Mouse (Mus musculus) lung, postnatal 10 days (tissue): ENCODE results near the gene Vash2.
"Not testable (repeated sequence)": the region's sequence is repeated elsewhere in the genome, so short reads cannot be mapped to it uniquely, and the experiment has no call there.

ENCODE experiments used
- DNase-seq: peaks from one replicate; pipeline ENCODE4 v3.0.0; 2021

Vash2 gene

GRCm38 (mm10) chr1:190979100-190979563 is at the start of gene Vash2:
TSS of gene Vash2 (minus strand) at chr1:190979296.
- DNase-seq, result peak; percentile 92

GRCm38 (mm10) chr1:191026021-191026713 is 47.1 kb upstream of the Vash2 start, which contains the start of gene Flvcr1:
TSS of gene Flvcr1 (minus strand) at chr1:191026158.
- peak; percentile 100 for DNase-seq

- DNase-seq, result peak; percentile 23
Measured at GRCm38 (mm10) chr1:191025016-191026012, 46.2 kb upstream of the Vash2 start.

- not testable (repeated sequence) for DNase-seq
Measured at GRCm38 (mm10) chr1:191023806-191024205, 44.7 kb upstream of the Vash2 start.

GRCm38 (mm10) chr1:191023140-191023539 is 44.0 kb upstream of the Vash2 start:
- peak; percentile 11 for DNase-seq

- DNase-seq, result no peak
Measured at GRCm38 (mm10) chr1:191021016-191021415, 41.9 kb upstream of the Vash2 start.

DNA sequence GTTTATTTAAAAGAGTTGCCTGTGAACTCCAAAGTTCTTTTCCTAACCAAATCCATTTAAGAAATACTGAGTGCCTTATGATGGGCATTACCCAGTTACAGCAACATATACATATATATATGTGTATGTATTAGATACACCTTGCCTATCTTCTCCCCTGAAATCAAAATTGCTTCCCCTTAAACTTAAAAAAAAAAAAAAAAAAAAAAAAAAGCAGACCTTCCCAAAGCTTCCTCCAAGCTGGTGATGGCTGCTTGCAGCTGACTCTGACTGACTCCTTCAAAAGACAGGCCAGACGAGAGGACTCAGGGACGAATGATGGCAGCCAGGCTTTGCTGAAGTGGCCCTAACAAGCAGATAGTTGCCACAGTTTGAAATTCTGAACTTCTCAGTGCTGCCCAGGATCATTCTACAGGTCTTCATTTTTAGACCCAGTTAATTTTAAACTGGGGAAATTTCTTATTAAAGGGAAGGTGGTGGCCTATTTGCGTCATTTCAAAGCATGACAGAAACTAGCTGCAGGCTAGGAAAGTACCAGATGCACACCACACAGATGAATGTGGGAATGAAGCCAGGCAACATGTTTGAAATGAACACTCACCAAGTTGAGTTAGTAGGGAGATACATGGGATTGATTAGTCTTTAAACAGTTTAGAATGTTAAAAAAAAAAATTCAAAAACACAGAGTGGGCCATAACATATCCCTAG is 41.3 kb upstream of the Vash2 start:
- DNase-seq, result no peak

- no peak for DNase-seq
Measured at GRCm38 (mm10) chr1:191019803-191020202, 40.7 kb upstream of the Vash2 start.

GRCm38 (mm10) chr1:191014271-191014670 is 35.2 kb upstream of the Vash2 start:
- DNase-seq, result no peak

GRCm38 (mm10) chr1:191008707-191009106 is 29.6 kb upstream of the Vash2 start:
- peak; percentile 10 for DNase-seq

DNA sequence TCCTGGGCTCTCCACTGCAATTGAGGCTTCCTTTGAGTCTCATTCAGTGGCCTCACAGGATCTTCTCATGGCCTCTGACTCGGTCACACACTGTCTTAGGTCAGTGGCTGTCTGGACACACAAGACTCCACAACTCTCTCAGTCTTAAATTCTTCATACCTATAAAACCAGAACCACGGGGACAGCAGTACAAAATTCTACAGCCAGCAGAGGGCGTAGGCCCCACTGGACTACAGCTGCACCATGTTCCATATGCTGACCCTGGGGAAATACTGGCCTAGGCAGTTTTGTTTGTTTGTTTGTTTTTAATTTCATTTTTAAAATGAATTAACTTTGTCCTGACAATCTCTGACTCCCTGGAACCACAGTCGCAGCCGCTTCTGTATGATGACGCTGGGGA is 23.1 kb upstream of the Vash2 start:
- peak; percentile 36 for DNase-seq

DNA sequence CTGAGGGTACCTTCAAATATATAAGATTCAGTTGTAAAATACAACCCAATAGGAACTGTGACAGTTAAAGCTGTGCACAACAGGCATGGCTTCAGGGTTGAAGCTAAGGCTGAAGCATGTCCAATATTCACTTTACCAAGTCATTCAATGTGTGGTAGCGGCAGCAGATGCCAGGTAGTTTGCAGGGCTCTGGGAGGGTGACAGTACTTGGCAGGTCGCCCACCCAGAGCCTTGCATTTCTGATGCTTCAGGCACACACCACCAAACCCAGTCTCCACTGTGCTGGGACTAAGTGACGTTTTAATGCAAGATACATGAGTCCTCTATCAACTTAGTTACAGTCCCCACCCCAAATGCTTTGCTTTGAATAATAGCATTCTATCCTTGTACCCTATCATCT is 21.6 kb upstream of the Vash2 start:
- DNase-seq, result no peak

- DNase-seq, result no peak
Measured at GRCm38 (mm10) chr1:190998027-190998426, 18.9 kb upstream of the Vash2 start.

DNA sequence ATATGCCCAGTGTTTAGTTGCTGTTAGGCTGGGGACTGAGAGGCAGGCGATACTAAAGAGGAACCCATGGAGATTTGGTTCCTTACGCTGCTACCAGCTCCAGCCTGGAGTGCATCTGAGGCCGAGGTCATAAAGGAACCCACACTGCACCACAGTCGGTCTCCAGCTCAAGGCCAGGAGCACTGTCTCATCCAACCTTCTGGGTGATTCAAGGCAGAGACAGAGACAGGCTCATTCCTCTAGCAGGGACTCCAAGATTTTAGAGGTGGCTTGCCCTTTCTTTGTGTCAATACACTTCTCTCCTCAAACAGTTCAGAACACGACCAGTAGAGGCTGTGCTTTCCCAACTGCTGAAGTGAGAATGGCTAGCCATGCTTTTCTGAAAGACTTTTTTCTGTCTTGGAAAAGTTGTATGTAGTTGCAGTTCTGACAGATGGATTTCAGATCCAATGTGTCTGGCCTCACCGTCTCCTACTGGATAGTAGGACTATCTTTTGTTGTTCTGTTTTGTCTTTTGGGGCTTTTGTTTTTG is 17.3 kb upstream of the Vash2 start:
- no peak for DNase-seq

DNA sequence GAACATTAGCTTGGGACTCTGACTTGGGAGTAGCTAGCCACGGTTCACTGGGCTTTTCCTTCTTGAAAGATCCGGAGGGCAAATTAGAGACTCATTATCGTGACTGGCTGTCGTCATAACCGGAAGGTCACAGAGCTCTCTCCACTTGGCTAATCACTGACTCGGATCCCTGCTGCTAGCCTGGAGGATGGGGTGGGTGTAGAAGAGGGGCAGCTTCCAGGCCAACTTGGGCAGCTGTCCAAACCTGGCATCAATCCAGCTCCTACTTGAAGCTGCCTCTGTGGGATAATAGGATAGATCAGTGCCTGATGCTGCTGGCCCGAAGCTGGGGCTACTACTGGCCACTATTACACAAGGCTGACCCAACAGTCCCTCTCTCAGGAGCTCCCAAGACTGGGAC is 16.5 kb upstream of the Vash2 start:
- peak; percentile 87 for DNase-seq

GRCm38 (mm10) chr1:190989437-190990082 is 10.5 kb upstream of the Vash2 start:
- DNase-seq, result no peak

- no peak for DNase-seq
Measured at GRCm38 (mm10) chr1:190981412-190981811, 2.3 kb upstream of the Vash2 start.

DNA sequence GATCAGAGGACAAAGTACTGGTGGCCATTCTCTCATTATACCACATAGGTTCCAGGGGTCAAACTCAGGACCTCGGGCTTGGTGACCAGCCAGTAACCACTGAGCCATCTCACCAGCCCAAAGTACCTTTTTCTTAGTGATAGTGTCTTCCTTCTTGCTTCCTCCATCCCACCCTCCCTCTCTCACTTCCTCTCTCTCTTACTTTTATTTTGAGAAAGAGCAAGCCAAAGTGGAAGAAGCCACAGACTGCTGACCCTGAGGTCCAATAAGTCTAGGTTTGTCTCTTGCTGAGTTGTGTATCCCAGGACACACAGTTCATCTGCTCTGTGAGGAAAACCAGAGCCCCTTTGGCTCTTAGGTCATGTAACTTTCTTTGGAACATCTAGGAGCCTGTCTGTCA is 1.4 kb upstream of the Vash2 start:
- DNase-seq, result no peak

DNA sequence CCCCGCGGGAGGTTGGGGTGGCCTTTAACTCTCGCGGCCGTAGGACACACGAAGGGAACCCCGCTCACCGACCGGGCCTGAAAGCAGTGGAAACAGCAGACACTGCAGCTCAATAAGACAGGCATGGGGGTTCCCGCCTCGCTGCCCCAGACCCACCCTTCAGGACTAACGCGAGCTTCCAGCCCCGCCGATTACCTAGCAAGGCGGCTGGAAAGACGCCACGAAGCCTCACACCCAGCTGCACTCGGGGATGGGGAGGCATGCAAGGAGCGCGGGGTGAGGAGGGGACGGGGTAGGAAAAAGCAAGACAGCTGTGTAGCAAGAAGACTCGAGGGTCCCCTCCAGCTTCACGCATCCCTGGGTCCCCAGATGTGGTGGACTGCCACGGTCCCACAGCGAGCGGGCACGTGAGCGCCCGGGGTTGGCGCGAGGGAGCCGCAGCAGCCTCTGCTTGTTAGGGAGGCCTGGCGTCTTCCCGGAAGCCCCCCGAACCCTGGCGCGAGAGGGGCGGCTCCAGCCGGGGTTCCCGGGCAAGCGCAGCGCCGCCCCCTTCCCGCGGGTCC is 504 bp downstream of the Vash2 start:
- no peak for DNase-seq

DNA sequence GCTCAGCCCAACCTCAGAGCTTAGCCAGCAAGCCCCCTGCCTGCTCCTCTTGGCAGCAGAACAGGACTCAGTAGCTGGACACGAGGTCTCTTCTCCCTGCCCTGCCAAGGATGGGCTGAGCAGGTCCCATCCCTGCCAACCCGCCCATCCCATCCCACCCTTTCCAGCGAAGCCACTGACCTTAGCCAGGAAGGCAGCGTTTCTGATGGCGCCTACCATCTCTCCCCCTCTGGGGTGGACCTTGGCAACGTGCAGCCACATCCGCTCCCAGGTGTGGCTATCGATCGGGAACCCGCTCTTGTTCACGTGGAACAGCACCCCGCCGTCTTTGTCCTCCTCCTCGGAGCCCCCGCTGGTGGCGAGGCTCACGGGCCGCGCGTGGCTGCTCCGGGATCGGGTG is 1.1 kb downstream of the Vash2 start:
- DNase-seq, result peak; percentile 5

- DNase-seq, result no peak
Measured at GRCm38 (mm10) chr1:190976887-190977573, 2.1 kb downstream of the Vash2 start.
